Mouse (Mus musculus) heart, embryonic 16.5 days (tissue): ENCODE measurements at regions not wholly inside any gene's neighbourhood (a gene's known extent, or its start where the extent isn't known, plus 50 kb on each side); places are given as distances from the start of the nearest gene placed in this dataset.

Experiments used
- ATAC-seq: fragments of 200-750 bp; cut with Nextera tagmentation; replicated peaks from 2 replicates; pipeline ENCODE4 v1.8.0; 2017; ENCODE audit warnings: moderate number of reproducible peaks; ENCODE audit not compliant: insufficient read depth, low FRiP score; ENCODE audit errors: extremely low read depth
- H3K27ac ChIP-seq: fragments of 300-500 bp; sonication (generic); 2 replicates; pipeline ENCODE4 v1.5.1; 2014; ENCODE audit warnings: mild to moderate bottlenecking, low read length, control low read depth, moderate library complexity
- H3K27me3 ChIP-seq: fragments of 300-500 bp; sonication (generic); 2 replicates; pipeline ENCODE4 v1.6.1; 2014; ENCODE audit warnings: low read length, mixed read lengths; ENCODE audit not compliant: control insufficient read depth, insufficient read depth
- H3K36me3 ChIP-seq: fragments of 300-500 bp; sonication (generic); 2 replicates; pipeline ENCODE4 v1.6.1; 2014; ENCODE audit not compliant: control insufficient read depth, insufficient read depth
- H3K4me1 ChIP-seq: fragments of 300-500 bp; sonication (generic); 2 replicates; pipeline ENCODE4 v1.6.1; 2014; ENCODE audit warnings: low read length, mixed read lengths; ENCODE audit not compliant: control insufficient read depth, insufficient read depth
- H3K4me2 ChIP-seq: fragments of 300-500 bp; sonication (generic); 2 replicates; pipeline ENCODE4 v1.6.1; 2014; ENCODE audit warnings: low read depth, mild to moderate bottlenecking, control low read depth, low read length
- H3K4me3 ChIP-seq: fragments of 300-500 bp; sonication (generic); 2 replicates; pipeline ENCODE4 v1.5.1; 2014; ENCODE audit warnings: mild to moderate bottlenecking, control low read depth, low read length
- H3K9ac ChIP-seq: fragments of 300-500 bp; sonication (generic); 2 replicates; pipeline ENCODE4 v1.6.1; 2014; ENCODE audit warnings: low read length, control low read depth
- H3K9me3 ChIP-seq: fragments of 300-500 bp; sonication (generic); replicated peaks from 2 replicates; pipeline ENCODE4 v1.6.1; 2016; ENCODE audit warnings: low read length; ENCODE audit not compliant: control insufficient read depth
- WGBS: fragments of 180-500 bp; shearing (Covaris S2); extraction: QIAGEN DNeasy Blood & Tissue Kit; methylation state at CpG from one replicate; pipeline ENCODE4 v1.1.7; 2014; 5-methylcytosine and 5-hydroxymethylcytosine counted together

- Histone ChIP-seq H3K4me2 (no peak overlapping the region), H3K27ac (no peak overlapping the region), H3K4me3 (no peak overlapping the region), H3K36me3 (no peaks in the 10 kb centered on the region), H3K9me3 (no peaks in the 10 kb centered on the region), H3K9ac (no peak overlapping the region), H3K4me1 (no peaks in the 10 kb centered on the region), H3K27me3 (no peaks in the 10 kb centered on the region)
- 68% methylated on average over 7 of the region's 7 CpGs for WGBS
- no peak for ATAC-seq
Observed at GRCm38 (mm10) chr10:21711866-21712265, 118.9 kb downstream of the 1700020N01Rik start.

GRCm38 (mm10) chr10:21712828-21713227 lies 119.9 kb downstream of the 1700020N01Rik start:
- no peaks in the 10 kb centered on the region for H3K36me3 ChIP-seq
- ATAC-seq: no peak
- no peak overlapping the region for H3K4me2 ChIP-seq
- H3K9me3 ChIP-seq: no peaks in the 10 kb centered on the region
- H3K9ac ChIP-seq: no peak overlapping the region
- H3K27me3 ChIP-seq: no peaks in the 10 kb centered on the region
- WGBS: 64% methylated on average over 3 of the region's 3 CpGs
- H3K27ac ChIP-seq: no peak overlapping the region
- no peaks in the 10 kb centered on the region for H3K4me1 ChIP-seq
- no peak overlapping the region for H3K4me3 ChIP-seq

GRCm38 (mm10) chr10:21715436-21715835 lies 122.5 kb downstream of the 1700020N01Rik start:
- Histone ChIP-seq H3K4me3 (no peak overlapping the region), H3K27ac (no peak overlapping the region), H3K9me3 (no peaks in the 10 kb centered on the region), H3K4me1 (no peaks in the 10 kb centered on the region), H3K4me2 (no peak overlapping the region), H3K27me3 (no peaks in the 10 kb centered on the region), H3K9ac (no peak overlapping the region), H3K36me3 (no peaks in the 10 kb centered on the region)
- no peak for ATAC-seq
- 89% methylated on average over 3 of the region's 3 CpGs for WGBS

- no peak overlapping the region for H3K27ac ChIP-seq
- no peak for ATAC-seq
Observed at GRCm38 (mm10) chr10:21718189-21718588, 125.2 kb downstream of the 1700020N01Rik start.

GRCm38 (mm10) chr10:21724351-21724750 lies 131.4 kb downstream of the 1700020N01Rik start:
- Histone ChIP-seq H3K9me3 (no peaks in the 10 kb centered on the region), H3K4me2 (no peak overlapping the region), H3K4me3 (no peak overlapping the region), H3K4me1 (no peaks in the 10 kb centered on the region), H3K27ac (no peak overlapping the region), H3K9ac (no peak overlapping the region), H3K27me3 (no peaks in the 10 kb centered on the region), H3K36me3 (no peaks in the 10 kb centered on the region)
- no peak for ATAC-seq
- 75% methylated on average over 3 of the region's 3 CpGs for WGBS

More at GRCm38 (mm10) chr10:21718189-21718588, 125.2 kb downstream of the 1700020N01Rik start:
- no peak overlapping the region for H3K4me2 ChIP-seq
- no peak overlapping the region for H3K4me3 ChIP-seq
- H3K4me1 ChIP-seq: no peaks in the 10 kb centered on the region
- H3K27me3 ChIP-seq: no peaks in the 10 kb centered on the region
- H3K9ac ChIP-seq: no peak overlapping the region; the same call in 1 of the 2 replicates
- no peaks in the 10 kb centered on the region for H3K9me3 ChIP-seq
- H3K36me3 ChIP-seq: no peaks in the 10 kb centered on the region
- 59% methylated on average over 4 of the region's 4 CpGs for WGBS

- no peak overlapping the region for H3K27ac ChIP-seq
- no peak overlapping the region for H3K4me2 ChIP-seq
- no peak for ATAC-seq
- no peaks in the 10 kb centered on the region for H3K9me3 ChIP-seq
- H3K36me3 ChIP-seq: no peaks in the 10 kb centered on the region
- no peaks in the 10 kb centered on the region for H3K27me3 ChIP-seq
- no peaks in the 10 kb centered on the region for H3K4me1 ChIP-seq
- 81% methylated on average over 3 of the region's 3 CpGs for WGBS
- H3K9ac ChIP-seq: no peak overlapping the region
- no peak overlapping the region for H3K4me3 ChIP-seq
Observed at GRCm38 (mm10) chr10:21724999-21725398, 132.1 kb downstream of the 1700020N01Rik start.

- 51% methylated on average over 5 of the region's 5 CpGs for WGBS
- Histone ChIP-seq H3K36me3 (no peaks in the 10 kb centered on the region), H3K9ac (no peak overlapping the region), H3K4me2 (no peak overlapping the region), H3K9me3 (no peaks in the 10 kb centered on the region), H3K4me3 (no peak overlapping the region), H3K27me3 (no peaks in the 10 kb centered on the region), H3K4me1 (no peaks in the 10 kb centered on the region), H3K27ac (no peak overlapping the region)
- ATAC-seq: no peak
Observed at GRCm38 (mm10) chr10:21740256-21740655, 141.7 kb upstream of the Sgk1 start.

GRCm38 (mm10) chr10:21741575-21741974 lies 140.4 kb upstream of the Sgk1 start:
- Histone ChIP-seq H3K27me3 (no peaks in the 10 kb centered on the region), H3K9me3 (no peaks in the 10 kb centered on the region), H3K9ac (no peak overlapping the region), H3K4me3 (no peak overlapping the region), H3K4me1 (no peaks in the 10 kb centered on the region), H3K36me3 (no peaks in the 10 kb centered on the region), H3K4me2 (no peak overlapping the region), H3K27ac (no peak overlapping the region)
- ATAC-seq: no peak
- WGBS: 51% methylated on average over 8 of the region's 8 CpGs

- Histone ChIP-seq H3K27me3 (no peaks in the 10 kb centered on the region), H3K36me3 (no peaks in the 10 kb centered on the region), H3K27ac (no peak overlapping the region), H3K4me3 (no peak overlapping the region), H3K9ac (no peak overlapping the region), H3K4me2 (no peak overlapping the region), H3K9me3 (no peaks in the 10 kb centered on the region), H3K4me1 (no peaks in the 10 kb centered on the region)
- no peak for ATAC-seq
- 80% methylated on average over 23 of the region's 23 CpGs for WGBS
Observed at GRCm38 (mm10) chr10:21741976-21742745, 139.8 kb upstream of the Sgk1 start.
